Mouse (Mus musculus) stomach, postnatal 0 days (tissue): ENCODE results near the gene Calm2.

ENCODE experiments used
- CTCF ChIP-seq: IDR thresholded peaks from 2 replicates; pipeline ENCODE4 v1.5.1; 2016; ENCODE audit warnings: antibody characterized with exemption, low read depth, mild to moderate bottlenecking, moderate library complexity
- EP300 ChIP-seq: optimal IDR thresholded peaks from 2 replicates; pipeline ENCODE3; 2016; ENCODE audit warnings: antibody characterized with exemption

DNA sequence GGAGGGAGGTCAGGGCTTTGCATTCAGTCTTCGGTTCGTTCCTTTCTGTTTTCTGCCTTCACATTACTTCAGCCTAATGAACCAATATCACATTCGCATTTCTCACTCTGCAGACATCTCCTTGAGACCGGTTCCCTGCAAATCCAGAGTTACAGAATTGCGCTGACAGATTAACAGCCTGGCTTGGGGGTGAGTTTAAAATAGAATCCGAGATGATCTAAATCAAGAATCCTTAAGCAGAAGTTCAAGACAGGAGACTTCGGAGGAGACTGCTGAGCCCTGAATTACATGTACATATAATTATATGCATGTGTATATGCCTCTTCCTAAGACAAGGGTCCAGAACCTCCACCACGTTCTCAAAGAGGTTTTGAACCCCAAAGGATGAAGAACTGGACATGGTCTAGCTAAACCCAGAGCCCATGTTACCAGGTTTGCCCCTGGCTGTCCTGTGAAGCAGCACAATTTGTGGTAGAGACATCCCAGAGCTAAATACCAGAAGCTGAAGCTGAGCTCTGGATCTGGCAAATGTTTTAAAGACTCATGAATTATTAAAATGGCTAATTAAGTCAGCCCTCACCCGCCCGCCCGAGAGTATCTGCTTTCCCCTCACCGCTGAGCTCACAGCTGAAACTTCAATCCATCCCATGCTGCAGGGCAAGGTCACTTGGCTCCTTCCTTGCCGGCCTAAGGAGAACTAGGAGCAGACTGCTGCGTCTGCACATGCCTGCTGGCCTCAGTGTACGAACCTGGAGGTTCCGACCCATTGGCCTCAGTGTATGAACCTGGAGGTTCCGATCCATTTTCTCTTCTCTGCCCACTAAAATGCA is 14.1 kb upstream of the Calm2 start:
- TF ChIP-seq CTCF (no peak), EP300 (no peak)
